Mouse (Mus musculus) neural tube, embryonic 14.5 days (tissue): ENCODE data around the gene Mylk. TPM values are rescaled to one million over a fixed set of nuclear protein-coding genes. Genes with fewer than 3 reads are reported as not detected.

ENCODE experiments used
- ATAC-seq: fragments of 200-750 bp; cut with Nextera tagmentation; 2 replicates; pipeline ENCODE4 v1.8.0; 2017; ENCODE audit warnings: low read depth, mild to moderate bottlenecking, moderate TSS enrichment, moderate library complexity
- H3K27ac ChIP-seq: fragments of 300-500 bp; sonication (generic); 2 replicates; pipeline ENCODE4 v1.5.1; 2014; ENCODE audit warnings: low read depth, mild to moderate bottlenecking, control low read depth, low read length, moderate library complexity, mixed read lengths
- H3K27me3 ChIP-seq: fragments of 300-500 bp; sonication (generic); 2 replicates; pipeline ENCODE4 v1.6.1; 2014; ENCODE audit warnings: low read length; ENCODE audit not compliant: control insufficient read depth, insufficient read depth
- H3K36me3 ChIP-seq: fragments of 300-500 bp; sonication (generic); 2 replicates; pipeline ENCODE4 v1.6.1; 2014; ENCODE audit warnings: low read length, mixed read lengths; ENCODE audit not compliant: control insufficient read depth, insufficient read depth
- H3K4me1 ChIP-seq: fragments of 300-500 bp; sonication (generic); 2 replicates; pipeline ENCODE4 v1.6.1; 2014; ENCODE audit warnings: low read length; ENCODE audit not compliant: control insufficient read depth, insufficient read depth
- H3K4me2 ChIP-seq: fragments of 300-500 bp; sonication (generic); 2 replicates; pipeline ENCODE4 v1.6.1; 2014; ENCODE audit warnings: mild to moderate bottlenecking, low read depth, low read length, control low read depth
- H3K4me3 ChIP-seq: fragments of 300-500 bp; sonication (generic); 2 replicates; pipeline ENCODE4 v1.5.1; 2014; ENCODE audit warnings: low read depth, low read length, control low read depth, mixed read lengths
- H3K9ac ChIP-seq: fragments of 300-500 bp; sonication (generic); replicated peaks from 2 replicates; pipeline ENCODE4 v1.6.1; 2014; ENCODE audit warnings: low read depth, mild to moderate bottlenecking, control low read depth, low read length, mixed read lengths
- H3K9me3 ChIP-seq: fragments of 300-500 bp; sonication (generic); 2 replicates; pipeline ENCODE4 v1.6.1; 2016; ENCODE audit warnings: low read length; ENCODE audit not compliant: control insufficient read depth
- whole genome bisulfite sequencing: fragments of 180-500 bp; shearing (Covaris S2); extraction: QIAGEN DNeasy Blood & Tissue Kit; methylation state at CpG from one replicate; pipeline ENCODE4 v1.1.7; 2014; 5-methylcytosine and 5-hydroxymethylcytosine counted together
- polyA plus RNA-seq: library from polyadenylated mRNA; unstranded; fragments of >200 nt; fragmentation: Nextera tagmentation; extraction: Ambion mirVana; gene quantifications from 2 replicates; pipeline ENCODE4 v1.2.1, GENCODE M21; 2014

The Mylk gene
- polyA plus RNA-seq, 1 experiment from 2014 or later: 1.5 TPM

- no peak for ATAC-seq
- Histone ChIP-seq H3K9me3 (no peaks in the 10 kb centered on the region), H3K4me3 (no peak overlapping the region), H3K9ac (no peak overlapping the region), H3K27ac (no peak overlapping the region), H3K4me1 (no peaks in the 10 kb centered on the region), H3K27me3 (no peaks in the 10 kb centered on the region), H3K36me3 (no peaks in the 10 kb centered on the region), H3K4me2 (no peak overlapping the region)
- 52% methylated on average over 6 of the region's 6 CpGs for WGBS
These were observed 189.5 kb downstream of the Mylk start for GRCm38 (mm10) chr16:34934486-34934885.

GRCm38 (mm10) chr16:34935514-34936338, 190.7 kb downstream of the Mylk start:
- no peak overlapping the region for H3K9ac ChIP-seq
- H3K4me3 ChIP-seq: no peak overlapping the region
- 61% methylated on average over 9 of the region's 9 CpGs for WGBS
- H3K9me3 ChIP-seq: no peaks in the 10 kb centered on the region
- H3K27me3 ChIP-seq: no peaks in the 10 kb centered on the region
- ATAC-seq: no peak
- H3K27ac ChIP-seq: no peak overlapping the region
- H3K36me3 ChIP-seq: no peaks in the 10 kb centered on the region
- H3K4me1 ChIP-seq: no peaks in the 10 kb centered on the region
- H3K4me2 ChIP-seq: no peak overlapping the region

GRCm38 (mm10) chr16:34936339-34936810, 191.4 kb downstream of the Mylk start:
- H3K9me3 ChIP-seq: no peaks in the 10 kb centered on the region
- H3K4me3 ChIP-seq: no peak overlapping the region
- ATAC-seq: no peak
- H3K4me1 ChIP-seq: no peaks in the 10 kb centered on the region
- WGBS: 63% methylated on average over 9 of the region's 9 CpGs
- no peak overlapping the region for H3K9ac ChIP-seq
- H3K36me3 ChIP-seq: no peaks in the 10 kb centered on the region
- no peak overlapping the region for H3K27ac ChIP-seq
- H3K4me2 ChIP-seq: no peak overlapping the region
- no peaks in the 10 kb centered on the region for H3K27me3 ChIP-seq

GRCm38 (mm10) chr16:34937611-34938010, 192.6 kb downstream of the Mylk start:
- no peak overlapping the region for H3K27ac ChIP-seq
- no peaks in the 10 kb centered on the region for H3K36me3 ChIP-seq
- H3K9me3 ChIP-seq: no peaks in the 10 kb centered on the region
- 47% methylated on average over 4 of the region's 4 CpGs for WGBS
- H3K4me3 ChIP-seq: no peak overlapping the region
- H3K9ac ChIP-seq: no peak overlapping the region
- H3K4me2 ChIP-seq: no peak overlapping the region
- no peaks in the 10 kb centered on the region for H3K27me3 ChIP-seq
- no peak for ATAC-seq
- no peaks in the 10 kb centered on the region for H3K4me1 ChIP-seq

- 74% methylated on average over 2 of the region's 2 CpGs for WGBS
- H3K9me3 ChIP-seq: no peaks in the 10 kb centered on the region
- no peaks in the 10 kb centered on the region for H3K27me3 ChIP-seq
- ATAC-seq: no peak
- H3K9ac ChIP-seq: no peak overlapping the region
- H3K4me2 ChIP-seq: no peak overlapping the region
- no peak overlapping the region for H3K4me3 ChIP-seq
- no peaks in the 10 kb centered on the region for H3K36me3 ChIP-seq
- H3K27ac ChIP-seq: no peak overlapping the region
- no peaks in the 10 kb centered on the region for H3K4me1 ChIP-seq
These were observed 193.2 kb downstream of the Mylk start for GRCm38 (mm10) chr16:34938248-34938647.

- Histone ChIP-seq H3K4me2 (no peak overlapping the region), H3K4me1 (no peaks in the 10 kb centered on the region), H3K36me3 (no peaks in the 10 kb centered on the region), H3K9me3 (no peaks in the 10 kb centered on the region), H3K9ac (no peak overlapping the region), H3K27ac (no peak overlapping the region), H3K4me3 (no peak overlapping the region), H3K27me3 (no peaks in the 10 kb centered on the region)
- no peak for ATAC-seq
- WGBS: 41% methylated on average over 5 of the region's 5 CpGs
These were observed 194.9 kb downstream of the Mylk start for GRCm38 (mm10) chr16:34939951-34940350.

- Histone ChIP-seq H3K4me2 (no peak overlapping the region), H3K36me3 (no peaks in the 10 kb centered on the region), H3K9ac (no peak overlapping the region), H3K4me1 (no peaks in the 10 kb centered on the region), H3K27ac (no peak overlapping the region), H3K9me3 (no peaks in the 10 kb centered on the region), H3K27me3 (no peaks in the 10 kb centered on the region), H3K4me3 (no peak overlapping the region)
- ATAC-seq: no peak
- 88% methylated on average over 5 of the region's 5 CpGs for WGBS
These were observed 195.4 kb downstream of the Mylk start for GRCm38 (mm10) chr16:34940363-34940762.

- WGBS: 26% methylated on average over 3 of the region's 3 CpGs
- no peaks in the 10 kb centered on the region for H3K9me3 ChIP-seq
These were observed 196.9 kb downstream of the Mylk start for GRCm38 (mm10) chr16:34941915-34942314.

GRCm38 (mm10) chr16:34946301-34946700, 201.3 kb downstream of the Mylk start:
- H3K36me3 ChIP-seq: no peaks in the 10 kb centered on the region
- WGBS: 96% methylated on average over 3 of the region's 3 CpGs
- H3K27me3 ChIP-seq: no peaks in the 10 kb centered on the region
- ATAC-seq: no peak
- H3K27ac ChIP-seq: no peak overlapping the region
- H3K9ac ChIP-seq: no peak overlapping the region
- H3K9me3 ChIP-seq: no peaks in the 10 kb centered on the region
- no peak overlapping the region for H3K4me3 ChIP-seq
- H3K4me1 ChIP-seq: no peaks in the 10 kb centered on the region
- H3K4me2 ChIP-seq: no peak overlapping the region

More at GRCm38 (mm10) chr16:34941915-34942314, 196.9 kb downstream of the Mylk start:
- Histone ChIP-seq H3K27ac (no peak overlapping the region), H3K4me2 (no peak overlapping the region), H3K4me3 (no peak overlapping the region), H3K9ac (no peak overlapping the region), H3K4me1 (no peaks in the 10 kb centered on the region), H3K36me3 (no peaks in the 10 kb centered on the region), H3K27me3 (no peaks in the 10 kb centered on the region)
- ATAC-seq: no peak
